Mouse (Mus musculus): Measurements from ENCODE around the gene Olfr1311. TPM values are rescaled to one million over a fixed set of nuclear protein-coding genes. Genes with fewer than 3 reads are reported as not detected.
"Not testable (repeated sequence)": the region's sequence is repeated elsewhere in the genome, so short reads cannot be mapped to it uniquely, and the experiment has no call there.

Gene Olfr1311
- not detected for total RNA-seq (2021)
- long read RNA-seq, experiment 1: 0 reads
- long read RNA-seq, experiment 2: 0 reads

- no peak for DNase-seq
These were observed at the start of gene Olfr1311 for GRCm38 (mm10) chr2:112024312-112024711. Gene Olfr1311, minus strand, starts transcription at chr2:112024412.

GRCm38 (mm10) chr2:112050138-112050537 is 25.9 kb upstream of the Olfr1311 start, which contains the start of gene Olfr1312:
Gene Olfr1312, minus strand, starts transcription at chr2:112050238.
- no peak for DNase-seq

GRCm38 (mm10) chr2:112026971-112027370 is 2.8 kb upstream of the Olfr1311 start:
- not testable (repeated sequence) for DNase-seq

DNA sequence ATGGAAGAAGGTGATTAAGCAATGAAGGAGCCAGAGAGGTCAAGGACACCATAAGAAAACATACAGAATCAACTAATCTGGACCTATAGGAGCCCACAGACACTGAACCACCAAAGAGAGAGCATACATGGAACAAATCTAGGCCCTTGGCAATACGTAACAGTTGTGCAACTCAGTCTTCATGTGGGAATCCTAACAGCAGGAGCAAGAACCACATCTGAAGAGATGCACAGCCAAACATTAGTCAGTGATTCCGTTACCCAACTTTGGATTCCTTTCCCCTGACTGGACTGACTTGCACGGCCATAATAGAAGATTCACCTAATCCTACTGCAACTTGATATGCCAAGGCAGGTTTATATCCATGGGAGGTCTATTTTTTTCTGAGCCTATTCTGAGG is 9.3 kb downstream of the Olfr1311 start:
- no peak for DNase-seq

DNA sequence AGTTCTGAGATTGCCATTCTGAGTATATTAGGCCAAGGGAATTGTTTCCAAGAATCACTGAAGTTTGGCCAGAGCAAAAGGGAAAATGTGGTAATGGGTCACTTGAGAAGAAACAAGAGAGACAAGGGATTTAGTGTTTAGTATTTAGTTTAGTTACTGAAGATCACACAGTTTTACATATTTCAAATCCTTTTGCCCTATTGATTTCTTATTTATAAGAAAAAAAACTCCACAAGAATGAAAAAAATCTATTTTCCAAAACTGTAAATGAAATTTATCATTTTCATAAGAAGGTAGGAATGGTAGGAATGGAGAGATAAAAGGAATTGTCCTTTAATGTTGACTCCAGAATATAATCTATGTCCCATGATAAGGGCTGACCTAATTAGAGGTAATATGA is 11.6 kb downstream of the Olfr1311 start, which contains the start of gene Olfr1310:
Gene Olfr1310 (minus strand): TSS at position 101 of the 400 bp plus-strand sequence.
- no peak for DNase-seq

GRCm38 (mm10) chr2:111990181-111990580 is 34.0 kb downstream of the Olfr1311 start, which contains the start of gene Olfr1309:
Gene Olfr1309, minus strand, starts transcription at chr2:111990281.
- DNase-seq: no peak

Other genes with a start within 250 kb of the Olfr1311 start
- gene Olfr1302, start 247.0 kb downstream of the Olfr1311 start, total RNA-seq (2021): not detected
- not detected for gene Olfr1303, start 204.1 kb downstream of the Olfr1311 start, total RNA-seq (2021)
- gene Olfr1305, start 147.3 kb downstream of the Olfr1311 start, total RNA-seq (2021): not detected
- not detected for gene Olfr1306, start 108.1 kb downstream of the Olfr1311 start, total RNA-seq (2021)
- not detected for gene Olfr1307, start 75.0 kb downstream of the Olfr1311 start, total RNA-seq (2021)
- gene Olfr1308, start 59.5 kb downstream of the Olfr1311 start, total RNA-seq (2021): not detected
- gene Olfr1309, start 34.1 kb downstream of the Olfr1311 start, total RNA-seq (2021): not detected
- not detected for gene Olfr1310, start 11.7 kb downstream of the Olfr1311 start, total RNA-seq (2021)
- gene Olfr1312, start 25.8 kb upstream of the Olfr1311 start, total RNA-seq (2021): not detected
- gene Olfr1313, start 53.4 kb upstream of the Olfr1311 start, total RNA-seq (2021): not detected
- gene Olfr1314, start 72.4 kb upstream of the Olfr1311 start, total RNA-seq (2021): not detected
- not detected for gene Olfr1315-ps1, start 91.0 kb upstream of the Olfr1311 start, total RNA-seq (2021)
- not detected for gene Olfr1316, start 110.6 kb upstream of the Olfr1311 start, total RNA-seq (2021)
- gene Olfr1317, start 115.9 kb upstream of the Olfr1311 start, total RNA-seq (2021): not detected
- gene Olfr1318, start 129.8 kb upstream of the Olfr1311 start, total RNA-seq (2021): not detected
- gene Lpcat4, start 215.1 kb upstream of the Olfr1311 start, total RNA-seq (2021): 1 to 10 TPM; 2.1 to 2.3 TPM
- not detected for gene Nutm1, start 234.9 kb upstream of the Olfr1311 start, total RNA-seq (2021)
- 10 to 100 TPM; 49.2 to 55.4 TPM for gene Nop10, start 237.5 kb upstream of the Olfr1311 start, total RNA-seq (2021)
- gene Slc12a6, start 241.4 kb upstream of the Olfr1311 start, total RNA-seq (2021): 10 to 100 TPM; 22.7 to 23.0 TPM
- gene Gm21985, start 241.9 kb upstream of the Olfr1311 start, total RNA-seq (2021): 1 to 10 TPM in 1 of 2 experiments, under 1 TPM in 1; 0.56 to 1.2 TPM